Mouse (Mus musculus): ENCODE results near the gene Tmem37. TPM values are rescaled to one million over a fixed set of nuclear protein-coding genes. Genes with fewer than 3 reads are reported as not detected.

Tmem37 gene
- total RNA-seq, 2 experiments from 2014 or later: 8.3 to 26.7 TPM

DNA sequence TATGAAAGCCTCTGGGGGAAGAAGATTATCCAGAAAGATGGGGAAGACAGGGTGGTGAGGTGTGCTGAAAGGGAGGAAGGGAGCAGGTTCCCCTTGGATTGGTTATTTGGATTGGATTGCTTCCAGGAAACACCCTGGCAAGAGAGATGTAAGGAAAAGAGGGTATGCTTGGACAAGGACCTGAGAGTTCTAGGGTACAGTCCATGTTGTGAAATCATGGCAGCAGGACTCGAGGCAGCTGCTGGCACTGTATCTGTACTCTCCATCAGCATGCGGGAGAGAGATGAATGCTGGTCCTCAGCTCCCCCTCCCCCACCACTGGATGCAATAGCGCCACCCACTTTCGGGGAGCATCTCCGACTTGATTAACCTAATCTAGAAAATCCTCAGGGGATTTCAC lies 13.2 kb downstream of the Tmem37 start:
- no peak for DNase-seq (ENCODE audit: low spot score in 2 of 2)

DNA sequence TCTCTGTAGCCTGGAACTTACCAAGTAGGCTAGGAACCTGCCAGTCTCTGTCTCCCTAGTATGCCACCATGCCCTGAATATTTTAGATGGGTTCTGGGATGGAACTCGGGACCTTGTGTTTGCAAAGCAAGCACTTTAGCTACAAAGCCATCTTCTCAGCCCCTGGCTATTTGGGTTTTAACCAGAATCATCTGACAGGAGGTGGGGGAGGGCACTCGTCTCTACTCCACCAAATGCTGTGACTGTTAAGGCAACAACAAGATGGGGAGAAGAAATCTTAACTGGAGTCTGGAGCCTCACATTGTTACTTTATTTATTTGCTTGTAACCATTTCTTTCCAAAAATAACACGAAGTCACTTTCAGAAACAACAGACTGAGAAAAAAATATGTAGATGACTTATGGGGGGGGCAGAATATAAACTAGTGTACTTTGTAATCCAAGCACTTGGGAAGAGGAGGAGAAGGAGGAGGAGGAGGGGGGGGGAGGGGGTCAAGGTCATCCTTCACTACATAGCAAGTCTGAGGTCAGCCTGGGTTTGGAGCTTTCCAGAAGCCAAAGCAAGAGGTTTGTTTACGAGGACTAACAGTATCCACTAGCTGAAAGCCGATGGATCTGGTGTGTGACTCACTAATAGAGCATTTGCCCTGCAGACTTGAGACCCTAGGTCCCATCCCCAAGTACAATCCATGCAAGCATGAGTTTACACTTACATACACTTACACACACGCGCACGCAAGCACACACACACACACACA lies 16.0 kb downstream of the Tmem37 start:
- no peak for DNase-seq (ENCODE audit: low spot score in 2 of 2)

DNA sequence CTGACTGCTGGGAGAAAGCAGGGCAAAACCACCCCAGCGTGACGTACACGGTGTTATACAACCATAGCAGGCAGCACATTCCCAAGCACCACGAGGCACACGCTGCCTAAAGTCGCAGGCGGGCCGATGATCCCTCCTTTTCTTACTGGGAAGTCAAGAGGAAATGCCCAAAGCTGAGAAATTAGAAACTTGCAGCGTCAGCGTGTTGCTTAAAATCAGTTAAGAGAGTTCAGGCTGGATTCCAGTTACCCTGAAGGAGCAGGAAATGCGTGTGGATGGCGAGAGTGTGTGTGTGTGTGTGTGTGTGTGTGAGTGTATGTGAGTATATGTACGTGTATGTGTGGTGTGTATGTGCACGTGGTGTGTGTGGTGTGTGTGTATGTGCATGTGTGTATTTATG lies 16.8 kb downstream of the Tmem37 start:
- DNase-seq (ENCODE audit: low spot score in 2 of 2): no peak

- no peak for DNase-seq (ENCODE audit: low spot score in 2 of 2)
Observed at GRCm38 (mm10) chr1:120056236-120056635, 17.6 kb downstream of the Tmem37 start.

- DNase-seq (ENCODE audit: low spot score in 2 of 2): no peak
Observed at GRCm38 (mm10) chr1:120055475-120055874, 18.4 kb downstream of the Tmem37 start.

- DNase-seq (ENCODE audit: low spot score in 2 of 2): peak in 1 of 2 experiments; percentile 42
Observed at GRCm38 (mm10) chr1:120054997-120055396, 18.9 kb downstream of the Tmem37 start.

- DNase-seq (ENCODE audit: low spot score in 2 of 2): no peak
Observed at GRCm38 (mm10) chr1:120051070-120051469, 22.8 kb downstream of the Tmem37 start.

- DNase-seq (ENCODE audit: low spot score in 2 of 2): no peak
Observed at GRCm38 (mm10) chr1:120047325-120047724, 26.5 kb downstream of the Tmem37 start.

DNA sequence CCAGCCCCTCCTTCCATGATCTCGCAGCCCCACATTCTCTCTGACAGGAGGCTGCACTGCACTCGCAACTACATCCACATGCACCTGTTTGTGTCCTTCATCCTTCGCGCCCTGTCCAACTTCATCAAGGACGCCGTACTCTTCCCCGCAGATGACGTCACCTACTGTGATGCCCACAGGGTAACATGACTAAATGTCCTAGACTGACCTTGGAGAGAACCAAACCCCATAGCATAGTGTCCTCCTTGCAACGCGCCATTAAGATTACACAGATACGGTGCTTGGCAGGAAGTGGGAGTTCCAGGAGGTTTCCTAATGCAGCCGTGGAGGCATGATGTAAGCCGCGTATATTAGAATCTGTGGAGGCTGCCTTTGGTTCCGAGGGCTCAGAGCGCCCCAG lies 29.3 kb downstream of the Tmem37 start:
- no peak for DNase-seq (ENCODE audit: low spot score in 2 of 2)

DNA sequence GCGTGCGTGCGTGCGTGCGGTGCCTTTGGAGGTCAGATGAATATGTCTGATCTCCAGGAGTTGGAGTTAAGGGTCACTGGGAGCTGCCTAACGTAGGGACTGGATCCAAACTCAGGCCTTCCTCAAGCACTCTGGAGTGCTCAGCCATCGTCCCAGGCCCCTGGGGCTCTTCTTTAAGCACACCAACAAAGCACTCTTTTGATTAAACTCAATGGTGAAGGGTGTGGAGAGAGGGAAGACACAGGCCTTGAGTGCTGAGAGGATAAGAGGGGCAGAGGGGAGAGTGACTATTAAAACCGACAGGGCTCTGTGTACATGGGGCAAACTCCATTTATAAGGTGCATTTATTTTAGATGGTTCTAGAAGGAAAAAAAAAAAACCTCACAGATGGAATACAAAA lies 31.5 kb downstream of the Tmem37 start:
- DNase-seq (ENCODE audit: low spot score in 2 of 2): no peak

DNA sequence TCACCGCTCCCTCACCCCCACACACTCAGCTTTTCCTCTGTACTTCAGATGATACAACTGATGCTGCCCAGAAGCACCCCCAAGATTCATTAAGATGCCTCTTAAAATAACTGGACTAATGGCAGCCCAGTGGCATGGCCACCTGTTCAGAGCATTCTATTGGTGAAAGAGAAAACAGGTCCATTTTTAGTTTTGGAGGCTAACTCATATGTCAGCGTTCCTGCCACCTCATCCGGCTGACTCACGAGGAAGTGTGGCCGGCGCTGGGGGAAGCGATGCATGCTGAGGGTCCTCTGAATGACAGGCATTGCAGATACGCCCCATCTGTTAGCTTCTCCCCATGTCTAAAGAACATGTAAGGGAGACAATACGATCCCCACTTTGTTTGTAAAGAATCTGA lies 35.3 kb downstream of the Tmem37 start:
- no peak for DNase-seq (ENCODE audit: low spot score in 2 of 2)

DNA sequence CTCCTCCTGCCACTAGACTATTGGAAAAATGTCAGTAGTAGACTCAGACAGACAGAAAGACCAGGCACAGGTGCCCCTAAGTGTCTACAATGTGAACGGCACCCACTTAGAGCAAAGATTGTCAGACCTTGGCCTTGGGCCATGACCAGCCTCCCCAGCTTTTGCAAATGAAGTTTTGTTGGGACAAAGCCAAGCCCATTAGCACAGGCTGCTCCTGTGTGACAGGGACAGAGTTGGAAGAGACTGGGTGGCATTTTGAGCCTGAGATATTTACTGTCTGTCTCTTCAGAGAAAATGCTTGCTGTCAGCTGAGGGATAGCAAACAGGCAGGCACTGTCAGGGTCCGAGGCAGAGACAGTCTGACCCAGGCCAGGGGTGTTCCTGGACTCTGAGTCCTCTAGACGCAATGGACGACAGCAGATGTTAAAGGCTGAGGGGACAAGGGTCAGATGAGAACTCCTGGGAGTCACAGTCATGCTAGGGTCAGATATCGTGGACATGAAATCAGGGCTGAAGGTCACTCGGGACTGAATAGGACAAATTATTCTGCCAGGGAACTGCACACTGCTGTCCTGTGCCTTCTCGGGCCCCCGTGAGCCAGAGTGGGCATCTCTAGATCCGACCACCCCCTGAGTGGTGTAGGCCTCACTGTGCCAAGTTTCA lies 36.7 kb downstream of the Tmem37 start:
- peak in 1 of 2 experiments; percentile 37 for DNase-seq (ENCODE audit: low spot score in 2 of 2)

- DNase-seq (ENCODE audit: low spot score in 2 of 2): no peak
Observed at GRCm38 (mm10) chr1:120035456-120036034, 38.3 kb downstream of the Tmem37 start.

DNA sequence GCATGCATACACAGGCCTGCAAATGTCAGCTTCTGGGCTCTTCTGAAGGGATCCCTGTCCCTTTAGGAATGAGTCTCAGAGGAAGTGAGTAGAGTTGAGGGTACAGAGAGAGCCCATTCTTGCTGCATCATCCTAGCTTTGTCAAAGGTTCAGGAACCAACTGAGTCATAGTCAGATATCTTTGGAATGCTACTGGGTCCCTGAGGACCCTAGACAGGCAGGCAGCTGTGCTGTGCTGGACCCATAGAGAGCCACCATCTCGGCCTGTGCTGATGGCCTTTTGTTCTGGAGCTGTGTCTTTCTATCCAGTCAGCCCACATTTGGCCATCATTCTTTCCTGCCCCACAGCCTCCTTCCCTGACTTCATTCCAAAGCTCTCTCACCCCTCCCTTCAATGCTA lies 39.1 kb downstream of the Tmem37 start:
- no peak for DNase-seq (ENCODE audit: low spot score in 2 of 2)

DNA sequence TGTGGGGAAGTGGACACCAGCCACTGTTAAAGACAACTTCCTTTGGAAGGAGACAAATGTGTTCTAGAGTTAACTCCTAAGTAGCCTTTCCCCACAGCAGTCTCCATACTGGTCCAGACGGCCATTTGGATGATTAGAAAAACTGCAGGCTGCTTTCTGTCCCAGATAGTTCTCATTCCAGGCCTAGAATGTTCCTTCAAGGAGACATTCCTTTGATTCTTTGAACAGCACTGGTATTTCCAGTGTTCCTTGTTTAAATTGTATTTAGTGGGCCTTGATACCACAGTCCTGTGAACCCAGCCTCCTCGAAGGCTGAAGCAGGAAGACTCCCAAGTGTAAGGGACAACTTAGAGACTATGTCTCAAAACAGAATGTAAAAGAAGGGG lies 40.4 kb downstream of the Tmem37 start:
- no peak for DNase-seq (ENCODE audit: low spot score in 2 of 2)

DNA sequence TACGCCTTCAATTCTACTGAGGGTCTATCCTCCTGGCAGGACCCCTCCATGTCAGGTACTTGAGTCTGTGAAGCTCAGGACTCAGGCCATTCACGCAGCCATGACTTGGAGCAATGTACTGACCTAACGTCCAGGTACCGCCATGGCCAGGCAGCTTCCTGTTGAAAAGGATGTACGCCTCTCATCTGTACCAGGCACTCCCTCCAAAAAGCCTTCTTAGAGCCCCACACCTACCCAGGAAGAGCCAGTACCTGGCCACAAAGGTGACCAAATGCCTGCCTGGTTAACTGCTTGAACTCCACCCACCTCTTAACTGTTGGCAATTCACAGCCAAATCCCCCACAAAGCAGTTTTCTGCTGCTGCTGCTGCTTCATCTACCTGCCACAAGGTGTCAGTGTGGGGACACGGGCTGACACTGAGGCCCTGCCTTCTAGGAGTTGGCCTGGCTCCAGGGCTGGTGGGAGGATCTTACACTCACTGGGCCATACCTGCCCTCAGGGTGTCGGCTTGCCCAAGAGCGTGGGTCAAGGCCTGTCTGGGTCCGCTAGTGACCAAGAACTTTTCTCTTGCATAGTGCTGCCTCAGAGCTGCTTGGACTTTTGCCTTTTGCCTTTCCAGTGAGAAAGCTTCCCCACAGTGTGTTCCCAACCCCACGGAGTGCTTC lies 40.9 kb downstream of the Tmem37 start:
- DNase-seq (ENCODE audit: low spot score in 2 of 2): peak; percentile 79 to 80

DNA sequence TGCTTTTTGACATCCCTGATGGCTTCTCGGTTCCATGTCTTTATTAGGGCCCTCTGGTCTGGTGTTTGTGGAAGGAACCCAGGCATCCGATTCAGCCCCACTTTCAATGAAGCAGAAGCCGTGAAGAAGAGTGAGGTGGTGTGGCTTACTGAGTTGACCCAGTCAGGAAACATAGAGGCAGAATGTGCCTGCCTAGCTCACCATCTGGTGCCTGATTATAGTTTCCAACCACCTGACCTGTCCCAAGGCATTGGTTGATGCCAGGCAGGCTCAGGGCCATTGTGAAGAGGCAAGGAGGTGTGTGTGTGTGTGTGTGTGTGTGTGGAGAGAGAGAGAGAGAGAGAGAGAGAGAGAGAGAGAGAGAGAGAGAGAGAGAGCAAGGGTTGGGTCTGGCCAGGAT lies 43.4 kb downstream of the Tmem37 start:
- DNase-seq (ENCODE audit: low spot score in 2 of 2): no peak

DNA sequence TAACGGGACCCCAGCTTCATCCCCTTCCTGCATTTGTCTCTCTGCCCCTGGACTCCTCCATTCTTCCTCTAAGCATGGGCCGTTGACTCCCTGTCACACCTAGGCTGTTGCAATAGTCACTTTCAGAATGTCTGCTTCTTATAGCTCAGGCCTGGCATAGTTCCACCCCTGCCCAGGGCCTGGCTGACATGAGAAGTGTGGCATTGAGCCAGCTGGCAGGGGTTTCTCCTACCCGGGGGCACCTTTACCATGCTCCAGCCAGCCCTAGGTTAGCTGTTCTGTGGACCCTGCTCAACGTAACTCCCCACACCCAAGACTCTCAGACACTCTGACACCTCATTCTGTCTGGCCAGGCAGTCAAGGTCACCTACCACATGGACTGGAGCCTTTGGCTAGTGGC lies 46.2 kb downstream of the Tmem37 start:
- DNase-seq (ENCODE audit: low spot score in 2 of 2): no peak

DNA sequence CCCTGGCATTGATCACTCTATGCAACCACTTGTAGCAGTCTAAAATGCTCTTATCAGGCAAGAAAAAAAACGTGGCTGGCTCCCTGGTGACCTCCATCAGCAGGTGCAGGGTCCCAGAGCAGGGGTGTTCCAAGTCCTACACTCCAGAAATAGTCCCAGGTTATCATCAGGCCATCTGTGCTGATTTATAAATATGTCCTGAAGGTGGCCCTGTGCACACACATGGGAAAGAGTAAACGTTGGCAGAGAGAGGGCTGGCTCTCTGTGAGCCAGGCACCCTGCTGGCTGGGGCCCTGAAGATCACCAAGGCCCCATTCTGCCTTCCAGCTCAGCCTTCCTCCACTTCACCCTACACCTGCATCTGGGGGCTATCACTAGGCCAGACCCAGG lies 48.8 kb downstream of the Tmem37 start:
- DNase-seq (ENCODE audit: low spot score in 2 of 2): no peak

- DNase-seq (ENCODE audit: low spot score in 2 of 2): no peak
Observed at GRCm38 (mm10) chr1:120024331-120025049, 49.4 kb downstream of the Tmem37 start.

DNA sequence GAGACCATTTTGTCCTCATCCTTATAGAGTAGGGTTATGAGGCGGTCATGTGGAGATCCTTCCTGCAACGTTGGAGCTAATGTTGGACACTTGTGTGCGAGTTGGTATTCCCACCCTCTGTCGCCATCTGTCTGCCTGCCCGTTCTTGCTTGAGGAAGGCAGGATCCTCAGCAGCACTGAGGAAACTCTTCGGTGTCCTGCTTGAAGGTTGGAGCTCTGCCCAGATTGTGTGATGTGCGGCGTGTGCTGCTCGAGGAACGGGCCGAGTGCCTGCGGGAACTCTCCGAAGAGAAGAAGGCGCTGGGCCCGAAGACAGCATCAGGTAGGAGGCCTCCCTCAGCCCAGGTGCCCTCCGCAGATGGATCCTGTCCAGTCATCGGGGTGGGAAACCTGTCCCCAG lies 51.9 kb downstream of the Tmem37 start:
- no peak for DNase-seq (ENCODE audit: low spot score in 2 of 2)

Measured in adrenal gland, adult 18-20 months (tissue).